Mouse (Mus musculus): ENCODE measurements at regions not wholly inside any gene's neighbourhood (a gene's known extent, or its start where the extent isn't known, plus 50 kb on each side); places are given as distances from the start of the nearest gene placed in this dataset.
A peak's percentile ranks its signal among the peaks of the same experiment; 100 is the strongest.

DNA sequence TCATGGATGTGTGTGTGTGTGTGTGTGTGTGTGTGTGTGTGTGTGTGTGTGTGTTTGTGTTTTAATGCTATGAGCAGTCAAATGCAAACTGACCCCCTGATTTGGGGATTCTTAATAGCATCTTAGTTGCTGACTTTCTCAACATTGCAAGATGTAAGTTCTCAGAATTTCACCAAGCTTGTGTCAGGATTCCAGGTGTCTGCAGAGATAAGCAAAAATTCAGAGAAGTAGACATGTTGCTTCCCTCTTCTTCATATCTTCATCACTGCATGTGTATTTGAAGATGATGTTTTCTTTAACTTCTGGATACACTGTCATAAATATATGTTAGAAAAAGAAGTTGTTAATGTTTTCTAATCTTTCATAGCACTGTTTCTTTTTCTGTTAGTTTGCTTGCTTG, 383.0 kb upstream of the Cobl start:
- DNase-seq (ENCODE audit: low spot score, missing footprints) = no peak
- H3K4me3 ChIP-seq (ENCODE audit: low read depth, low read length) = no peak overlapping the region
- no peaks in the 10 kb centered on the region for H3K27me3 ChIP-seq (ENCODE audit: control insufficient read depth, insufficient read depth, low read length)
- ATAC-seq (ENCODE audit: low FRiP score) = no peak
- H3K9ac ChIP-seq (ENCODE audit: low read length) = no peak overlapping the region
- H3K27ac ChIP-seq (ENCODE audit: low read depth, low read length) = no peak overlapping the region
- H3K36me3 ChIP-seq (ENCODE audit: control insufficient read depth, insufficient read depth, low read length) = no peaks in the 10 kb centered on the region
- H3K9me3 ChIP-seq (ENCODE audit: control insufficient read depth, low read length) = no peaks in the 10 kb centered on the region
- no peak overlapping the region for H3K4me2 ChIP-seq
- H3K4me1 ChIP-seq (ENCODE audit: control insufficient read depth, insufficient read depth, low read length) = no peaks in the 10 kb centered on the region

DNA sequence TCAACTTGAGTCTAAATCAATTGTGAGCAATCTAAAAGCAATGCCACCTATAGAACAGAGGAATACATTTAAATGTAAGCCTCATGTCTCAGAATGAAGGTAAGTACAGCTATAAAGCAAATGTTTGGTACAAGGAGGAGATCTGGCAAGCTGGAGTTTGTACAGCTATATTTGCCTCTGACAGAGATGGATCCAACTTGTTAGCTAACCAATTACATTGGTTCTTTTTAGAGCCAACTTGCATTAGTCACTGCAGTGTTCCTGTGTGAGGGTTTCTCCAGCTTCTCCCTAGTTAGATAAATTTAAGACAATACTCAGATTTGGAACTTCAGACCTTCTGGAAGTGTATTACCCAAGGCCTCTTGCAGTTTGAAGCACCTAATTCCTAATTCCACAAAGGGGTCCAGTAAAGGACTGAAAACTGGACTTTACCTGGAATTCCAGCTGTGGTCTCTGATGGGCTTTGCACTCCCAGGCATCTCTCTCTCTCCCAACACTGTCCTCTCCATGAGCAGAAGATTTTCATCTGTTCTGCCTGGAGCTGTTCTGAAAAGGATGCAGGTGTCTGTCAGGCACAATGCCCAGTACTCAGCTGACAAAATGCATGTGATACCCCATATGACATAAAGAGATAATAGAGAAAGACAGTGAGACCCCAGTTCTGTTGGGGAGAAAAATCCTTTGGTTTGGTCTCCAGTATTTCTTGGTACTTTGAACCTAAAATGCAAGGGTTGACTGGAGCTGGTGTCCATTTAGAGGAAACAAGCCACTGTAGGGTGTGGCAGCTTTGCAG, 379.1 kb upstream of the Cobl start:
- H3K4me1 ChIP-seq (ENCODE audit: control insufficient read depth, insufficient read depth, low read length) = no peaks in the 10 kb centered on the region
- no peak overlapping the region for H3K9ac ChIP-seq (ENCODE audit: low read length)
- no peak overlapping the region for H3K4me2 ChIP-seq
- H3K36me3 ChIP-seq (ENCODE audit: control insufficient read depth, insufficient read depth, low read length) = no peaks in the 10 kb centered on the region
- no peak overlapping the region for H3K27ac ChIP-seq (ENCODE audit: low read depth, low read length)
- H3K9me3 ChIP-seq (ENCODE audit: control insufficient read depth, low read length) = no peaks in the 10 kb centered on the region
- ATAC-seq (ENCODE audit: low FRiP score) (no peak), DNase-seq (ENCODE audit: low spot score, missing footprints) (no peak)
- no peak overlapping the region for H3K4me3 ChIP-seq (ENCODE audit: low read depth, low read length)
- H3K27me3 ChIP-seq (ENCODE audit: control insufficient read depth, insufficient read depth, low read length) = no peaks in the 10 kb centered on the region

DNA sequence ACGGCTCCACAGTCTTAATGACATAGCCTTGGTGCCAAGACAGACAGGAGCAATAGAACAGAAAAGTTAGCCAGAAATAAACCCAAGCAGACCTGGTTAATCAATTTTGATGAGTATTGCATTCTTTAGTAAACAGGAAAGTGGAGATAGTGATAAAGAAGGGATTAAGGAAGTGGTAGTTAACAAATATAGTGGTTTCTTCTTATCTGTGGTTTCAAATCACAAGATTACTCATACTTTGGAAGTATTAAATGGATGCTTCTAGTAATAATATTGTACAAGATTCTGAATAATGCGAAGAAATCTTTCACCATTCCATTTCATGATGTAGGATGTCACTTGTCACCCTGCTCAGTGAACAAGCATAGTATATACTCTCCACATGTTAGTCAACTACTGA, 376.6 kb upstream of the Cobl start:
- H3K27ac ChIP-seq (ENCODE audit: low read depth, low read length) = no peak overlapping the region
- no peaks in the 10 kb centered on the region for H3K36me3 ChIP-seq (ENCODE audit: control insufficient read depth, insufficient read depth, low read length)
- H3K4me1 ChIP-seq (ENCODE audit: control insufficient read depth, insufficient read depth, low read length) = no peaks in the 10 kb centered on the region
- H3K9me3 ChIP-seq (ENCODE audit: control insufficient read depth, low read length) = no peaks in the 10 kb centered on the region
- ATAC-seq (ENCODE audit: low FRiP score) (no peak), DNase-seq (ENCODE audit: low spot score, missing footprints) (no peak)
- no peak overlapping the region for H3K4me2 ChIP-seq
- 88% methylated on average over 2 of the region's 2 CpGs for WGBS
- no peak overlapping the region for H3K4me3 ChIP-seq (ENCODE audit: low read depth, low read length)
- H3K27me3 ChIP-seq (ENCODE audit: control insufficient read depth, insufficient read depth, low read length) = no peaks in the 10 kb centered on the region
- no peak overlapping the region for H3K9ac ChIP-seq (ENCODE audit: low read length)

DNA sequence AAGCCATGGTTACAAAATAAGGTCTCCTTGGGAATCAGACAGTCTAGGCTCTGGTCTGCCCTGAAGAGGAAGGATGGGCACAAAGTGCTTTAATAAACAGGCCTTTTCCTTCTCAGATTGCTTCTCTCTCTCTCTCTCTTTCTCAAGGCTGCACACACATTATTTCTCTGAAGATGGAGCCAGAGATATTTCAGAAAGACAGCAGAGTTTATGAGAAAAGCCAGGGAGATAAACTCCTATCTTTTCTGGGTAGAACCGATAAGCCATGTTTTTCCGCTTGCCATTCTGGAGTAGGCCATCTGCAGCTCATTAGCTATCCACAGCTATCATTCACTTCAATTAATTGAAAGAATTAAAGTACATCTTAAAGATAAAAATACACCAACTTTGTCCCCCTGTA, 373.2 kb upstream of the Cobl start:
- no peak overlapping the region for H3K9ac ChIP-seq (ENCODE audit: low read length)
- ATAC-seq (ENCODE audit: low FRiP score) (no peak), DNase-seq (ENCODE audit: low spot score, missing footprints) (no peak)
- no peaks in the 10 kb centered on the region for H3K4me1 ChIP-seq (ENCODE audit: control insufficient read depth, insufficient read depth, low read length)
- WGBS = 89% methylated on average over 2 of the region's 2 CpGs
- H3K9me3 ChIP-seq (ENCODE audit: control insufficient read depth, low read length) = no peaks in the 10 kb centered on the region
- no peaks in the 10 kb centered on the region for H3K27me3 ChIP-seq (ENCODE audit: control insufficient read depth, insufficient read depth, low read length)
- no peaks in the 10 kb centered on the region for H3K36me3 ChIP-seq (ENCODE audit: control insufficient read depth, insufficient read depth, low read length)
- no peak overlapping the region for H3K4me2 ChIP-seq
- H3K27ac ChIP-seq (ENCODE audit: low read depth, low read length) = no peak overlapping the region
- no peak overlapping the region for H3K4me3 ChIP-seq (ENCODE audit: low read depth, low read length)

DNA sequence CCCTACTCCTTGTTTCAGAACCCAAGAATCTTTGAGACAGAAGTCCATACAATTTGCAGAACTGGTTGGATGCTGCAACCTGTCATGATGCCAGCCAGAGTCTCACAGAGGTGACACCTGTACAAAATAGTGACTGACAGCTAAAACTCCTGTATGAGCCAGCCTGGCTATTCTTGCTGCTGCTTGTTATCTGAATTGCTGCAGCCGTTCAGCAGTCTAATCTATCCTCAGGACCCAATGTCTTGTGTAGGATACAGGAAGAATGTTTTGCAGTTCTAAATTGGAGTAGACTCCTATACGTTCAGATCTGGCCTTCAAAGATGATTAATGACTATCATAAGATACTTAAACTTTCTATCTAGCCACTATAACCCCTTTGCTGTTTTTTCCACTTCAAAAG, 372.6 kb upstream of the Cobl start:
- Histone ChIP-seq H3K27ac (ENCODE audit: low read depth, low read length) (no peak overlapping the region), H3K36me3 (ENCODE audit: control insufficient read depth, insufficient read depth, low read length) (no peaks in the 10 kb centered on the region), H3K27me3 (ENCODE audit: control insufficient read depth, insufficient read depth, low read length) (no peaks in the 10 kb centered on the region), H3K4me1 (ENCODE audit: control insufficient read depth, insufficient read depth, low read length) (no peaks in the 10 kb centered on the region), H3K9me3 (ENCODE audit: control insufficient read depth, low read length) (no peaks in the 10 kb centered on the region), H3K9ac (ENCODE audit: low read length) (no peak overlapping the region), H3K4me2 (no peak overlapping the region), H3K4me3 (ENCODE audit: low read depth, low read length) (no peak overlapping the region)
- DNase-seq (ENCODE audit: low spot score, missing footprints) (no peak), ATAC-seq (ENCODE audit: low FRiP score) (no peak)
- WGBS = 79% methylated on average over 2 of the region's 2 CpGs

DNA sequence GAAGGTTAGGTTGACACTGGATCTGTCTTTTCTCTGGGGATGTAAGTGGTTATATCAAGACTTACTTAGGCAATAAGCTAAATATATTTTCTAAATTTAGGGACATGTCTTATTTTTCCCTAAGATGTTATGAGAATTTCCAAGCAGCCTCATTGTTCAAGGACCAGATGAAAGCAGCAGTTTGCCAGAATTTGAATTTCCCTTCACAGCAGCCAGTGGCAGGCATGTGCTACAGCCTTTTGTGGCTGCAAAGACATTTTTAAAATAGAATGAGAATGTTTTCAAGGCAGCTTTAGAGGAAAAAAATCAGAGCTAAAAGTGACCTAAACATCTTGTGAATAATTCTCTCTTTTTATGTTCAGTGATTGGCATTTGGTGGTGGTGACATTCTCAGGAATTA, 371.6 kb upstream of the Cobl start:
- Histone ChIP-seq H3K4me2 (no peak overlapping the region), H3K36me3 (ENCODE audit: control insufficient read depth, insufficient read depth, low read length) (no peaks in the 10 kb centered on the region), H3K9ac (ENCODE audit: low read length) (no peak overlapping the region), H3K27me3 (ENCODE audit: control insufficient read depth, insufficient read depth, low read length) (no peaks in the 10 kb centered on the region), H3K9me3 (ENCODE audit: control insufficient read depth, low read length) (no peaks in the 10 kb centered on the region), H3K27ac (ENCODE audit: low read depth, low read length) (no peak overlapping the region), H3K4me3 (ENCODE audit: low read depth, low read length) (no peak overlapping the region), H3K4me1 (ENCODE audit: control insufficient read depth, insufficient read depth, low read length) (no peaks in the 10 kb centered on the region)
- ATAC-seq (ENCODE audit: low FRiP score) (no peak), DNase-seq (ENCODE audit: low spot score, missing footprints) (no peak)

DNA sequence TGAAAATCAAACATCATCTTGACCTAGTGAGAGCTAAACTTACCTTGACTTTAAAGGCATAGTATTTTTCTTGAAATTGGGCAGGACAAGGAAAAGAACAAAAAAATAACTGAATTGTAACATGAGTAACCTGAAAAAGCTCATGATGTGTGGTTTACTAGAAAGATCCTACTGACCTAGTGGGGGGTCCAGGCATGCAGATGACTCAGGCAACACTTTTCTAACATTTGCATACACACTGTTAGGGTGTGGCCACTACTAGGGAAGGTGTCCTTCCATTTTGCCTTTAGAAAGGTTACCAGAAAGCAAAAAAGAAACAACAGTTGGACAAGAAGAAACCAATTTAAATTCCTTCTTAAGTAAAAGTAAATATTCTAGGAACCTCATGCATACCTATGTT, 347.3 kb upstream of the Cobl start:
- no peak overlapping the region for H3K4me2 ChIP-seq
- no peak overlapping the region for H3K27ac ChIP-seq (ENCODE audit: low read depth, low read length)
- no peak for DNase-seq (ENCODE audit: low spot score, missing footprints)
- H3K4me3 ChIP-seq (ENCODE audit: low read depth, low read length) = no peak overlapping the region
- H3K36me3 ChIP-seq (ENCODE audit: control insufficient read depth, insufficient read depth, low read length) = no peaks in the 10 kb centered on the region
- H3K9me3 ChIP-seq (ENCODE audit: control insufficient read depth, low read length) = no peaks in the 10 kb centered on the region
- H3K27me3 ChIP-seq (ENCODE audit: control insufficient read depth, insufficient read depth, low read length) = no peaks in the 10 kb centered on the region
- no peak for ATAC-seq (ENCODE audit: low FRiP score)
- H3K4me1 ChIP-seq (ENCODE audit: control insufficient read depth, insufficient read depth, low read length) = no peaks in the 10 kb centered on the region
- H3K9ac ChIP-seq (ENCODE audit: low read length) = no peak overlapping the region

DNA sequence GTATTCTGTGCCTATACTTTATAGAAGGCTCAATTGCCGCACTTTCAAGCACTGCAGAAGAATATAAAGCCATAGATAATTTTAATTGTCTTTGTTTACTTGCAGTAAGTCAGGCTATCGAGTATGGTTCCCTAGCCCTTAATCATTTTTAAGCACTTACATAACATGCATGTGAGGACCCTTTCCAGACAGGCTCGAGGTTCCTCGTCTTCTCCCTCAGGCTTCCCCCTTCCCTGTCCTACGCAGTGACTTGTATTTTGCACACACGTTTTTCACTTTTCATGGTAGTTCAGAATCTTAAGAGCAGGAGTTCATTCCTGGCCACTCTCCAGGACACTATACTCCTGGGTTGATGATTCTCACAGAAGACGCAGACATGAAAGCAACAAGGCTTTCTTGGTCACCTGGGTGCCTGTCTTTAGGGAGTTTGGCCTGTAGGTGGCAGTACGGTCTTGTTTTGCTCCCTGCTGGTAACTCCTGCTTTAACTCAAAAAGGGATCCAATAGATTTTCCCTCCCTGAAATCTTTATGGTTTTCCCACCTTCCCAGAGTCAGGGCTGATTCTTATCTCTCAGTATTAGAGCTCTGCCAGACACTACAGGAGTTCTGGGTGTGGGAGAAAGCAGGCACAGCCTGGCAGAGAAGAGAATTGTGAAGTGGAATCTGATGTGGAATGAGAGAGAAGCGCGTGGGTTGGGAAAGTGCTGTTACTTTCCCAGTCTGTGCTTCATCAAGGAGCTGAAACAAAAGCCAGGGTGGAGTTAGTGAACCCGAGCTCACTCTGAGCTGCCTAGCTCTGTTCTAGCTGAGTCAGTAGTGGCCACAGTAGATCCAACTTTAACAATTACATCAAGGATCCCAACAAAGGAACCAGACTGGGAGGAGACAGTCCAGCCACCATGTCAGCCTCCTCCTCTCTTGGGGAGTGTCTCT, 346.5 kb upstream of the Cobl start:
- no peaks in the 10 kb centered on the region for H3K9me3 ChIP-seq (ENCODE audit: control insufficient read depth, low read length)
- 47% methylated on average over 11 of the region's 11 CpGs for WGBS
- H3K27me3 ChIP-seq (ENCODE audit: control insufficient read depth, insufficient read depth, low read length) = no peaks in the 10 kb centered on the region
- no peaks in the 10 kb centered on the region for H3K36me3 ChIP-seq (ENCODE audit: control insufficient read depth, insufficient read depth, low read length)
- DNase-seq (ENCODE audit: low spot score, missing footprints) = peak; percentile 97
- peak; percentile 79 for ATAC-seq (ENCODE audit: low FRiP score)
- H3K9ac ChIP-seq (ENCODE audit: low read length) = 0 out of 2 replicates have a peak overlapping the region, but pooled peaks have one; percentile 21
- H3K4me2 ChIP-seq = no peak overlapping the region
- no peak overlapping the region for H3K27ac ChIP-seq (ENCODE audit: low read depth, low read length)
- H3K4me3 ChIP-seq (ENCODE audit: low read depth, low read length) = no peak overlapping the region
- no peaks in the 10 kb centered on the region for H3K4me1 ChIP-seq (ENCODE audit: control insufficient read depth, insufficient read depth, low read length)
